Mouse (Mus musculus) 3T3-L1 (cell line): ENCODE results near the gene Ddost.
"Not testable (repeated sequence)": the region's sequence is repeated elsewhere in the genome, so short reads cannot be mapped to it uniquely, and the experiment has no call there.

ENCODE experiments used
- DNase-seq: peaks from one replicate; pipeline ENCODE4 v3.0.0-alpha.2; 2015; ENCODE audit warnings: low read depth, low spot score

The Ddost gene

DNA sequence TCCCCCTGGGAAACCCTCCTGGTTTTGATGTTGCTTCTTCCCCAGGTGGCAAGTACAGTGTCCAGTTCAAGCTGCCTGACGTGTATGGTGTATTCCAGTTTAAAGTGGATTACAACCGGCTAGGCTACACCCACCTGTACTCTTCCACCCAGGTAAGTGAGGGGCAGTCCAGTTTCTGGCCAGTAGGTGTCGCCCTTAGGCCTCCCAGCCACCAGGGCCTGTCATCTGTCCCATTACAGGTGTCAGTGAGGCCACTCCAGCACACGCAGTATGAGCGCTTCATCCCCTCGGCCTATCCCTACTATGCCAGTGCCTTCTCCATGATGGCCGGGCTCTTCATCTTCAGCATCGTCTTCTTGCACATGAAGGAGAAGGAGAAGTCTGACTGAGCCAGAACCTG, 7.1 kb downstream of the Ddost start:
- no peak for DNase-seq

DNA sequence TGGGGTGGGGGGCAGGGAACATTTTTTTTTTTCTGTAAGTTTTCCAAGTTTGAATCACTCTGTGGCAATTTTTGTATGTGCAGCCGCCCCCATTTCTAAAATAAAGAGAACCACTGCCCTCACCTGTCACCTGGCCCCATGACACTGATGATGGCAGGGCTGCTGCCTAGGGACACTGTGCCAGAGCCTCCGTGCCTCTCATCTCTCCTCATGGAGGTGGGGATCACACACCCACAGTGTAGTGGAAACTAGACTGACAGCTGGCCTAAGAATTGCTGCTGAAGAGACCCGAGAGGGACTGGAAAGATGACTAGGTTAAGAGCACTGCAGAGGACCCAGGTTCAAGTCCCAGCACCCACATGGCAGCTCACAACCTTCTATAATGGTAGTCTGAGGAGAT, 7.6 kb downstream of the Ddost start:
- no peak for DNase-seq

DNA sequence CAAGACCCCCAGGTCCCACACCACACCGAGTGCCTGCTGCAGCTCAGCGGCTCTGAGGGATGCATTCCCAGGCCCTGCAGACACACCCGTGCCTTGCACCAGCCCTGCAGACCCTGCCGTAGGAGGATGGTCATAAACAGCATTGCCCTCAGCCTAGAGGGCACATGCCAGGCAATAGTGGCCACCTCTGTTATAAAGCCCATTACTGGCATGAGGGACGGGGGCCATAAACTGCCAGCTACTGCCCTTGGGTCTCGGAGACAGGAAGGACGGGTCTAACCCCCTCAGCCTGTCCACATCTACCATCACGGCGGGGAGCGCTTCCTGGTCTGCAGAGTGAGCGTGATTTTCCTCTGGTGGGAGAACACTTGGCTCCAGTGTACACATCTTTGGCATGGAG, 8.5 kb downstream of the Ddost start:
- DNase-seq: no peak

DNA sequence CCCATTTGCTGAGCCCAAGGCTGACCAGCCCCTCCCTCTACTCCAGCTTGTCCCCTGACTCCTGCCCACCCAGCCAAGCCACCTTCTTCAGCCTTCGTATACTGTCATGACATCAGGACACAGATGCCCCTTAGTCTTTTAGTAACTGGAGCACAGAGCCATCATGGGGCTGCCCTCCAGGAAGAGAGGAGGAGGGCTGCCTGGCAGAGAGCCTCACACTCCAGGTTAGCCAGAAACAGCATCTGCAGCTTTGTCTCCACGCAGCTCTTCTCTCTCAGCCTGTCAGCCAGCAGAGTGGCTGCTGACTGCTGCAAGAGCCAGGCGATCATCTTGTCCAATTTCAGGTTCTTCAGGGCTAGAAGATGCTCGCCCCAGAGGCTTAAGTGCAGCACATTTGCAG, 9.3 kb downstream of the Ddost start:
- no peak for DNase-seq

DNA sequence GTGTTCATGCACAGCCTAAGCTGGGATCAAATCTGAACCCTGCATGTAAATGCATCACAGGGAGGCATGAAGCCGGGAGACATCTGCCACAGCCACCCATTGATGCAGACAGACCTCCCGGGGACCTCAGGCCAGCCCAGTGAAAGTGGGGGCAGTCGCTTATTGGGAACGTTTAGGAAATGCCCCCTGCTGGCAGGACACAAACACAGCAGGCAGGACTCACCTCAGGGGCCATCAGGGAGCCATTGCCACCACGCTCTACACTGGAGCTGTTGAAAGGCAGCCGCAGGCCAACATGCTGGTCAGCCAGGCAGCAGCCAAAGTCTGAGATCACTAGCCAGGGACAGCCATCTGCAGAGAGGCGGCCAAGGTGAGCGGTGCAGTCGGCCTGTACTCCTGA, 11.3 kb downstream of the Ddost start:
- peak; percentile 38 for DNase-seq

DNA sequence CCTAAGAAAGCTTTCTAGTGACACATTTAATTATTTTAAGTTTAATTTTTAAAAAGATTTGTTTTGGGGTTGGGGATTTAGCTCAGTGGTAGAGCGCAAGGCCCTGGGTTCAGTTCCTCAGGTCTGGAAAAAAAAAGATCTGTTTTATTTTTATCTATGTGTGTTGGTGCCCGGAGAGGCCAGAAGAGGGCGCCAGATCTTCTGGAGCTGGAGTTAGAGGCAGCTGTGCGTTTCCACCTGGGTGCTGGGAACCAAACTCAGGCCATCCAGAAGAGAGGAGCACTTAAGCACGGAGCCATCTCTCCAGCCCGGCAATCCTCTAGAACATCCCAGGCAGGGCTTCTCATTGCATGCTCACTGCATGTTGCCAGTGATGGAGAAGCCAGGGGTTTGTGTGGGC, 11.8 kb downstream of the Ddost start:
- no peak for DNase-seq

DNA sequence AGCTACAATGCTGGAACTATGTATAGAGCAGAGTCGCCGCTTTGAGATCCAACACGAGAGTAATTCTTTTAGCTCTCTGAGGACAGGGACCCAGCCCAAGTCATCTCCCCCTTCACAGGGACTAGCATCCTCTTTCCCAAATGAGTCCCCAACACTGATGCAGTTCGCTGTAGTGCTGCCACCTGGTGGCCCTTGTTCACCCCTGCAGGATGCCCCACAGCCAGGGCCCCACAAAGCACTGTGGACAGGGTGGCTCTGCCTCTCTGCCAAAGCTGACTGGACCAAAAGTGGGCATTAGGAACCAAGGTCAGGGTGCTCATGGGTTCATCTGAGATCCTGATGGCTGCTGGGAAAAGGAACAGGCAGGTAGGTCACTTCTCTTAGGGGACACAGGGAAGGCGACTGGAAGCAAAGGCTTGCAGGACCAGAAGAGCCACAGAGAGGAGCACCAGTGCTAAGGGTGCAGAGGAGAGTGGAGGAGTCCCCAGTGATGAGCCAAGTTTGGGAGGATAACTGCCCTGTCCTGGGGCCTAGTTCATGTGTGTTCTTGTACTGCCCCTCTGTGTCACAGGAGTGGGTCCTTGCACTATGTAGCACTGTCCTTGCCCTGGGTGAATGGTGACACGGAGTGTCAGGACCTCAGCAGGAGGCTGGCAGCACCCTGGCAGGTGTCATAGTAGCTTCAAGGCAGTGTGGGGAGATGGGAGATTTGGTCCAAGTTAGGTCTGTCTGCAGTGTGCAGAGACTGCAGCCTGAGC, 14.2 kb downstream of the Ddost start:
- DNase-seq: peak; percentile 66

DNA sequence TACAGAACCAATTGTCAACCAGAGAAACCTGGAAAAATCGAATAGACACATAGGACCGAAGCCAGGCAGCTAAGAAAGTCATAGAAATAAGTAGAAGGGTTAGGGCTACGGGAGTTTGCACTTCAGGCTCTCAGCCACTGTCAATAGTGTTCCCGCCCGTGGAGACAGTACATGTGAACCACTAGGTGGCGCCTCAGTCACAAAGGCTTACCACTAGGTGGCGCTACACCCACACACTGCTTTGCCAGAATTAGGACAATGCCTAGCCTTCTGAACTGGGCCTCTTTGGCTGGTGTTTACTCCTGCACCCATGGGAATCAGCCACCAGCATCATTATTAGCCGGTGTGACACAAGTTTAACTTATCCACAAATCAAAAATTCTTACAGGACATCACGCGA, 15.0 kb downstream of the Ddost start:
- DNase-seq: peak; percentile 90

DNA sequence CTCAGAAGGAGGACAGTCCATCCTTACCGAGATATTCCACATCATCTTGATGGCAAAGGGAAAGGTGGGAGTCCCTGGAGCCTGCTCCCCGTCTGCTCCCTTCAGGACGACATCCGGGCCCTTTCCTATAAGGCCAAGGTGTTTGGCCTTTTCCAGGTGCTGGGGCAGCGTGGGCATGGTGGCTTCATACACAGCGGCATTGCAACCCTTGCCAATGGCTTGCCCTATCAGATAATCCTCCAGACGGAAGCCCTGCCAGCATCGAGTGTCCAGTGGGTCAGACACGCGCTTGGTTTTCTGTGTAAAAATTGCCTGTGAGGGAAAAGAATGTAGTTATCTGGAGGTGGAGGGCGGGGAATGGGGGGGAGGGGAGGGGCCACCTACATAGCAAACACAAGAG, 16.2 kb downstream of the Ddost start:
- DNase-seq: no peak

DNA sequence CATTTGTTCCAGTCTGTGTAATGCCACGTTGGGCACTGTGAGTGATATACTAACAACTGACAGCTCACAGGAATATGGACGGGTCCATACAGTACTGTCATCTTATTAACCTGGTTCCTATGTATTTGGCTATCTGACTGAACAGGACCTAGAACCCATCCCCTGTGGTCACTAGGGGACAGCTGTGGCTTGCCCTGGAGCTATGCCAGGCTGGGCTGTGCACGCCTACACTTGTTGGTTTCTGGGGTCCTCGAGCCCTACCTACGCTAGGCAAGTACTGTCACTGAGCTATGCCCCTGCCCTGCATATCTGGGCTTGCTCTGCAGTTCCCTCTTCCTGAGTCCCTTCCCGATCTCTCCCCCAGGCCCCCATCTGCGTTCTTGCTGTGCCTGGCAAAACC, 17.0 kb downstream of the Ddost start:
- no peak for DNase-seq

DNA sequence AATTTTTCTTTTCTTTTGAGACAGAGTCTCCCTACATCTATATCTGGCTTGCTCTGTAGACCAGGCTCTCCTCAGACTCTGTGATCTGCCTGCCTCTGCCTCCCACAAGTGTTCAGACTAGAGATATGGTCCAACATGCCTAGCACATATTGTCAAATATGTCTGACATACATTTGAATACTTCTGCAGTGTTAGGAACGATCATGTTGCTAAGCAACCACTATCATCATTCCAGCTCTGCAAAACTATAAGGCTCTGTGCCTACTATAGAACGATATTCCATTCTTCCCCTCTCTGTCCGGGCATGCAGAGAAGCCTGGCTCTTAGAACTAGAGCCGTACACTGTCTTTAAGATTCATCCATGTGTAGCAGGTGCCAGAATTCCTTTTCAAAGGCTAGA, 18.2 kb downstream of the Ddost start:
- no peak for DNase-seq

DNA sequence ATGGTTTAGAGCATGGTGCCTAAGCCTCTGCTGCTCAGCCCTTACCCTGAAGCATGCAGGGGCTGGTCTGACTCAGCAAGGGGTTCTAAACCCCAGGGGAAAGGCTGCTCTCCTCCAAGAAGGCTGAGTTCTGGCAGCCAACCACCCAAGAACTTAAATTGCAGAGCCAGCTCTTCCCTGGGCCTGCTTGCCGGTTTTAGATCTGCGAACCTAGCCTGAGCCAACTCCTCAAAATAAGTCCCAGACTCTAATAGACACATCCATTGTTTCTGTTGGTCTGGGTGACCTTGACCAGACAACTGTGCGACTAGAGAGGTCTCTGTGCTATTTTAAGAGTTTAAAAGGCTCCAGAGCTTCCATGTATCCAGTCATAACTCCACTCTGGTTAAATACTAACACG, 19.2 kb downstream of the Ddost start:
- no peak for DNase-seq

DNA sequence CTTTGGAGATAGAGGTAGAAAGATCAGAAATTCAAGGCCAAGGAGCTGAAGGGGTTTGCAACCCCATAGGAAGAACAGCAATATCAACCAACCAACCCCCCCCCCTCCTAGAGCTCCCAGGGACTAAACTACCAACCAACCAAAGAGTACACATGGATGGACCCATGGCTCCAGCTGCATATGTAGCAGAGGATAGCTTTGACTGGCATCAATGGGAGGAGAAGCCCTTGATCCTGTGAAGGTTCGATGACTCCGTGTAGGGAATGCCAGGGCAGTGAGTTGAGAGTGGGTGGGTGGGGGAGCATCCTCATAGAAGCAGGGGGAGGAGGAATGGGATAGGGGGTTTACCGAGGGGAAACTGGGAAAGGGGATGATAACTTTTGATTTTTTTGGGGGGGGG, 19.9 kb downstream of the Ddost start:
- no peak for DNase-seq

DNA sequence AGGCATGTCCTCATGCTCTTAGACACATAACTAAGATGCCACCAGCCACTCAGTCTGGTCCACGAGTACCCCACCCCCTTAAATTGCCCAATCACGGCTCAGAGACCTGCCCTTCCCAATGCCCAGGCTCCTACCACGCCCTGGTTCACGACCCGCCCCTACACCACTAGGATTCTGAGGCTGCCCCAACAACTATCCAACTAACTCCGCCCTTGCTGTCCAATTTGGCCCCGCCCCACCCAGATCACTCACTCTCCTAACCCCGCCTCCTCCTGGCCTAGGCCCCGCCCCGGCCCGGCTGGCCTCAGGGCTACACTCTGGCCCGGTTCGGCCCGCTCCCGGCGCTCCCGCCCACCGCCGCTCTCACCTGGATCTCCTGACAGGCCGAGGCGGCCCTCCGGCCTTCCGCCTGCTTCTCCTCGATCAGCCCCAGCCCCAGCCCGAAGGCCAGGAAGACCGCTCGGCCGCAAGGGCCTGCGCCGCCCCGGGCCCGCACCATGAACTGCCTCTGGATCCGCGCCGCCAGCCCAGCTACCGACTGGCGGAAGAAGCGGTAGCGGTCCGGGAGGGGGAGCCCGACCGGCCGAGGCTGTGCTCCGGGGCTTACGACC, 21.0 kb downstream of the Ddost start:
- peak; percentile 91 for DNase-seq

DNA sequence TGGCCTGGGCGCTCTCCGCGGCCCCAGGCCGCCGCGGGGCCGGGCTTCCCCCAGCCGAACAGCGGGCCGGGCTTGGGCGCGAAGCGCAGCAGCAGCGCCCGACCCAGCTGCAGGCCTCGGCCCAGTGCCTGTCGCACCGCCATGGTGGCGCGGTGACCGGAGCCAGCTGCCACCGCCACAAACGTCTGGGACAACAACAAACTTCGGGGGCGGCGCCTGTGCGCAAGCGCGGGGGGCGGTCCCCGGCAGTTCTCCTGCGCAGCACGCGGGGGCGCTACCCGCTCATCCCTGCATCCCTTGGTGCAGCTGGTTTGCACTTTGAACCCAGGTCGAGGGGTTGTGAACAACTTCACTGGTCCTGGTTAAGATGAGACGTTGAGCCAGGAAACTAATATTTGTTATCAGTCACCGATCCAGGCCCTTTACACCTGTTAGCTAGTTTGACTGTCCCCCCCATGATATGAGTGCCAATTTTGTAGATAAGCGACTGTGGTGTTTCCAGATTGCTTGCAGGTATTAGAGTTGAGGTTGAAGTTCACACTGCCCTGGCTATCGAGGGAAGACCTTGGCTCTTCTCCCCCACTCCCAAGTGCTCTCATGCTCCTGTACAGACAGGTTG, 21.7 kb downstream of the Ddost start, which contains the start of gene Pink1:
Gene Pink1 (minus strand): TSS at position 231 of the 619 bp plus-strand sequence.
- peak; percentile 71 for DNase-seq

DNA sequence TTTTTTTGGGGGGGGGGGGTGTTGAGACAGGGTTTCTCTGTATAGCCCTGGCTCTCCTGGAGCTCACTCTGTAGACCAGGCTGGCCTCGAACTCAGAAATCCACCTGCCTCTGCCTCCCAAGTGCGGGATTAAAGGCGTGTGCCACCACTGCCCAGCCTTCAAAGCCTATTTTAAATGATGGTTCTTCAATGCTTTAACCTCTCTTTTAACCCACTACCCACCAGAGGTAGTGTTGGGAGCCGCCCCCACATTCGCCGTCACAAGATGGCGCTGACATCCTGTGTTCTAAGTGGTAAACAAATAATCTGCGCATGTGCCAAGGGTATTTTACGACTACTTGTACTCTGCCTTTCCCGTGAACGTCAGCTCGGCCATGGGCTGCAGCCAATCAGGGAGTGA, 22.6 kb downstream of the Ddost start:
- DNase-seq: not testable (repeated sequence)

DNA sequence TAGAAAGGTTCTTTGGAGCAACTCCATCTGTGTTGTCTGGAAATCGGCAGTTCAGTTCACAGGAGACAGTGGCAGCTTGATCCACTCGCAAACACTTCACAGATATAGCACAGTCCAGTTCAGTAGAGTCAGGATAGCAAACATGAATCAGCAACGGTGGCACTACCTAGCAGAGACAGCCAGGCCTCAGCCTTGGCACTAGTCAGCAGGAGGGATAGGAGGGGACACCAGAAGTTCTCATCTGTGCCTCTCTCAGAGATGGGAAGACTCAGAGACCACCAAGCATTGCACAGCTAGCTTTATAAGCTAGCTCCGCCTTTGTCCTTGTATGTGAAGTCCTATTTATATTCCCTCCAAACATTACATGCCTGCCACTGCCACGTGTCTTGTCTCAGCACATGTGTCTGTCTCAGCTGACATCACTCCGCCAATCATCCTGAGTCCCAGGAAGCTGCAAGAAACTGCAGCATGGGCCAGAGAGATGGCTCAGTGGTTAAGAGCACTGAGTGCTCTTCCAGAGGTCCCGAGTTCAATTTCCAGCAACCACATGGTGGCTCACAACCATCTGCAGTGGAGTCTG, 23.5 kb downstream of the Ddost start:
- DNase-seq: no peak

DNA sequence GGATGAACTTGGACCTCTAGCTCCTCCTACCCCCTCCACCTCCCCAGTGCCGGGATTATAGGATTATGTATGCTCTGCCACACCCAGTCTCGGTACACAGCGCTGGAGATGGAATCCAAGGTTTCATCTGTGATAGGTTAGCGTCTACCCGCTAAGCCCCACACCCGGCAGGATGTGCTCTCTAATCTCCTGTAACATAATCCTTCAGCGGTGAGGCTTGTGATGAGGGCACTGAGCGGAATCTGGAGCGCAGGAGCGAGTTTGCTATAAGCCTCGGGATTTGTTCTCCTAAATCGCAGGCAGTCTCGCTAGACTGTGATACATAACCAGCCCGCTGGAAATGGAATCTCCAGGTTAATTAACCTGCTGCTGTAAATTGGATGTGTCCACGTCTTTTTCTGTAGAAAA, 25.7 kb downstream of the Ddost start:
- DNase-seq: no peak

DNA sequence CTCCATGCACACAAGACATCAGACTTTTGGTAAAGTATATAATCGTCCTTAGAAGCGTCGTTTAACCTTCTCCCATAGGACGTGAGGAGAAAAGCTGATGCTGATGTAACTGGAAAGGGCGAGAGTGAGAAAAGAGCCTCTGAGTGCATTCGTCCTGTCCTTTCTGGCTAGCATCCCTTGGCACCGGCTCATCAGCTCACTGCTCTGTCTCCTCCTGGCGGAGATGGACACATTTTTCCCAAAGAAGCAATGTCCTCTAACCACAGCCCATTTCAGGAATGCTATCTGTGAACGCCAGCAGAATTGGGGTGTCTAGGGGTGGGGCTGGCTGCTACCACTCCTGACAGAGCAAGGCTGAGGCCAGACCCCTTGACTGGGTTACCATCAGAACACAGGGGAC, 27.1 kb downstream of the Ddost start:
- peak; percentile 13 for DNase-seq

DNA sequence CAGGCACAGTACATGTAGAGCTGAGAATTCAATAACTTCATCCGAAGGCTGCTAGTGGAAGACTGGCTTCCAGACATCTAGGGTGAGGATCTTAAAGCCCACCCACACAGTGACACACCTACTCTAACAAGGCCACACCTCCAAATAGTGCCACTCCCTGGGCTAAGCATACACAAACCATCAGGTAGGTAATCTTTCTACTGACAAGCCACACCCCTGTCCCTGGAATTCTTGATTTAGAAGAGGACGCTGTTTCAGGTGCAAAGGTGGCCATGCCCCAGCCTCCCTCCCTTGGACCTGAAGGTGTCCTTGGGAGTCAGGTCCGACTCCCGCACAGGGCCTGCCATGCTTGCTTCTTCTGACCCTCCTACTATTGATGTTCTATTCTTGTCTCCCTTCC, 28.6 kb downstream of the Ddost start:
- no peak for DNase-seq

DNA sequence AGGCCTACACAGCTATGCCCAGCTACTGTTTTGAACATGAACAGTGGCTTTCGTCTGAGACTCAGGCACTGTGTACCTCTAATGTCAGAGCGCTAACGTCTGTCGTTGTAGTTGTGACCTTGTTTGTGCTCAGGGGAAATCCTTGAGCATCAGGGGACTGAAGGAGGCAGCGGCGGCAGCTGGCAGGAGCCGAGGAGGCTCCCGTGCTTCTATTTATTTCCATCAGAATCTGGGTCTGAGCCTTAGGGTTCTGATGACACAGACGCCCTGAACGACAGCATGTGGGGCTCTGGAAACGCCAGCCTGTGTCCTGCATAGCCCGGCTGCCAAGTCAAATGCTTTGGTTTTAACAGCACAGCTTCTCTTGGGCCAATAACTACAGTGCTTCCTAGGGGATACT, 30.5 kb downstream of the Ddost start:
- no peak for DNase-seq

DNA sequence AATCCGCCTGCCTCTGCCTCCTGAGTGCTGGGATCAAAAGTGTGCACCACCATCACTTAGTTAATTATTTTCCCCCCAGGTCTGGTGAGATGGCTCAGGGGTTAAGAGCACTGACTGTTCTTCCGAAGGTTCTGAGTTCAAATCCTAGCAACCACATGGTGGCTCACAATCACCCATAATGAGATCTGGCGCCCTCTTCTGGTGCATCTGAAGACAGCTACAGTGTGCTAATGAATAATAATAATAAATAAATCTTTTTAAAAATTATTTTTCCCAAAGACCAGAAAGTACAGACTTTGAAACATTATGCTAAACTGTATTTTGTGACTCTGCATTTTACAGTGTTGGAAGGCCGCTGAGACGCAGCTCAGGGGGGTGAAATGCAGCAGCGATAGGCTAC, 31.1 kb downstream of the Ddost start:
- no peak for DNase-seq

DNA sequence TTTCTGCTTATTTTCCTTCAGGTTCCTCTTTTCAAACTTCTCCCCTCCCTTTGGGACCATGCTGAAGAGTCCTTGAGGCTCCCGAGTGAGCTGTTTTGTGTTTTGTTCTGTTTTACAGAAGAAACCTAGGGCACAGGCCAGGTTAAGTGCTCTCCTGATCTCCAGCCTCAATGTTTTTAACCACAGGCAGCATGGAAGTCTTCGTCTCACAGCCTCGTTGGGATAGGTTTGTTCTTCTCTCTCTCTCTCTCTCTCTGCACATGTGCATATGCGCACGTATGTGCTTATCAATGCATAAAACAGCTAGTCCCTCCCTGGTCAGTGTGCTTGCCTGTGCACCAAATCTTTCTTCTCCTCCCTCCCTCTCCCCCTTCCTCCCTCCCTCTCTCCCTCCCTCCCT, 32.3 kb downstream of the Ddost start:
- DNase-seq: no peak
